Mouse (Mus musculus) CD8-positive naive resting alpha-beta T cell, adult 57 days (primary cell): ENCODE results near the gene Slc2a6. TPM values are rescaled to one million over a fixed set of nuclear protein-coding genes. Genes with fewer than 3 reads are reported as not detected.

ENCODE experiments used
- total RNA-seq: library from RNA; stranded (reverse); gene quantifications from one replicate; pipeline ENCODE4 v1.2.4, GENCODE M21; 2023

The Slc2a6 gene
- 2.4 TPM for total RNA-seq

GRCm38 (mm10) chr2:27027618-27028436 is at the start of gene Slc2a6:
Gene Slc2a6 (minus strand): TSS chr2:27027998.

GRCm38 (mm10) chr2:27071978-27072377 is 44.2 kb upstream of the Slc2a6 start, which contains the start of gene Mymk:
Gene Mymk (minus strand): TSS chr2:27072179.

GRCm38 (mm10) chr2:27009714-27010244 is 18.0 kb downstream of the Slc2a6 start, which contains the start of gene Cacfd1:
Gene Cacfd1 (plus strand): TSS chr2:27009926.

GRCm38 (mm10) chr2:26973116-26973515 is 54.7 kb downstream of the Slc2a6 start, which contains the start of gene Adamts13:
Gene Adamts13 (plus strand): TSS chr2:26973416.

Other genes with a start within 250 kb of the Slc2a6 start
- not detected for gene Abo, start 163.0 kb downstream of the Slc2a6 start, total RNA-seq
- 56.4 TPM for gene Surf6, start 125.1 kb downstream of the Slc2a6 start, total RNA-seq
- 16.5 TPM for gene Med22, start 117.3 kb downstream of the Slc2a6 start, total RNA-seq
- gene Rpl7a, start 117.2 kb downstream of the Slc2a6 start, total RNA-seq = 977 TPM
- gene Surf2, start 111.6 kb downstream of the Slc2a6 start, total RNA-seq = 55.3 TPM
- 52.4 TPM for gene Surf1, start 111.5 kb downstream of the Slc2a6 start, total RNA-seq
- gene Surf4, start 94.1 kb downstream of the Slc2a6 start, total RNA-seq = 67.4 TPM
- gene Stkld1, start 94.0 kb downstream of the Slc2a6 start, total RNA-seq = not detected
- 57.3 TPM for gene Rexo4, start 63.6 kb downstream of the Slc2a6 start, total RNA-seq
- gene Adamts13, start 54.6 kb downstream of the Slc2a6 start, total RNA-seq = not detected
- gene Cacfd1, start 18.1 kb downstream of the Slc2a6 start, total RNA-seq = 27.3 TPM
- not detected for gene Mymk, start 44.2 kb upstream of the Slc2a6 start, total RNA-seq
- gene Adamtsl2, start 51.4 kb upstream of the Slc2a6 start, total RNA-seq = 0.58 TPM
- not detected for gene Fam163b, start 114.5 kb upstream of the Slc2a6 start, total RNA-seq
- gene Dbh, start 137.2 kb upstream of the Slc2a6 start, total RNA-seq = not detected
- 0.46 TPM for gene Sardh, start 220.3 kb upstream of the Slc2a6 start, total RNA-seq